Mouse (Mus musculus): ENCODE results near the gene Hist1h4b. TPM values are rescaled to one million over a fixed set of nuclear protein-coding genes. Genes with fewer than 3 reads are reported as not detected.
A peak's percentile ranks its signal among the peaks of the same experiment; 100 is the strongest.
"Not testable (repeated sequence)": the region's sequence is repeated elsewhere in the genome, so short reads cannot be mapped to it uniquely, and the experiment has no call there.

Hist1h4b gene
- 2.2 and 2.7 TPM in 2 replicates for polyA plus RNA-seq (2014; fragmentation: Nextera tagmentation; extraction: Ambion mirVana)

DNA sequence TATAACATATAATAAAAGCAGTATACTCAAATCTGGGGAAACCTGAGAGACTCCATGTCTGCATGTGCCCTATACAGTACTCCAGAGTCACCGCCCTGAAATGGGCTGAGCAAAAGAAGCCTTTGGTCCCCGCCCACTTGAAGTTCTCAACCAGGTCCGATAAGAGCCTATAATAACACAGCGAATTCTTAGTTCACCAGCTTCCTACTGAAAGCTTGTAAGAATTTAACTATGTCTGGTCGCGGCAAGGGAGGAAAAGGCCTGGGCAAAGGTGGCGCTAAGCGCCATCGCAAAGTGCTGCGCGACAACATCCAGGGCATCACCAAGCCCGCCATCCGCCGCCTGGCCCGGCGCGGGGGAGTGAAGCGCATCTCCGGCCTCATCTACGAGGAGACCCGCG lies at the start of gene Hist1h4b:
Gene Hist1h4b (plus strand): TSS at position 224 of the 400 bp plus-strand sequence.
- Histone ChIP-seq H3K36me3 (ENCODE audit: control insufficient read depth, insufficient read depth, low read length) (no peaks in the 10 kb centered on the region), H3K4me2 (peak within 1 kb of the TSS; percentile 67), H3K9me3 (replicated peaks; ENCODE audit: control insufficient read depth, low read length) (no peaks in the 10 kb centered on the region), H3K4me1 (ENCODE audit: control insufficient read depth, insufficient read depth, low read length) (peaks cover 11% of the 10 kb centered on the region; the same call in 1 of the 2 replicates), H3K27ac (ENCODE audit: low read depth, low read length) (peak within 1 kb of the TSS; percentile 93), H3K27me3 (ENCODE audit: control insufficient read depth, insufficient read depth, low read length) (no peaks in the 10 kb centered on the region), H3K9ac (ENCODE audit: low read depth, low read length) (peak within 1 kb of the TSS; percentile 73), H3K4me3 (ENCODE audit: low read depth, low read length) (peak within 1 kb of the TSS; percentile 36)
- WGBS (ENCODE audit: insufficient replicate concordance) = 0% methylated on average over 17 of the region's 22 CpGs
- ATAC-seq (replicated peaks; ENCODE audit: insufficient number of reproducible peaks, low FRiP score, low TSS enrichment) = peak; percentile 68

DNA sequence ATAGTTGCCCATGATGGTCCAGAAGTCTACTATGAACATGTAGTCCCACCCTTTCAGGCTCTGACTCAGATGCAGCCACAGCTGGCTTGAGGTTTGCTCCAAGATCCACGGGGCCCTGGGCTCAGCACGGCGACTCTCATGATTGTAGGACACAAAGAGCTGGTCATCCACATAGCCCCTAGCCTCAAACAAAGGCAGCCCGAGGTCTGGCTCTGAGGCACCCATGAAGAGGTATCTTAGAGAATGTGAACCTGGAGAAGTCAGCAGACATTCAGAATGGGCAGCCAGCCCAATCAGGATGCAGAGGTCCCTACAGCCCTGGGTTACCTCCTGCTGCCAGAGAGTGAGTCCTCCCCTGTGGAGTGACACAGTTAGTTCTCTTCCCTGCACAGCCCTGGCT lies 48.8 kb upstream of the Hist1h4b start:
- Histone ChIP-seq H3K27me3 (ENCODE audit: control insufficient read depth, insufficient read depth, low read length) (no peaks in the 10 kb centered on the region), H3K4me2 (no peak overlapping the region), H3K9me3 (replicated peaks; ENCODE audit: control insufficient read depth, low read length) (no peaks in the 10 kb centered on the region), H3K27ac (ENCODE audit: low read depth, low read length) (0 out of 2 replicates have a peak overlapping the region, but pooled peaks have one; percentile 57), H3K36me3 (ENCODE audit: control insufficient read depth, insufficient read depth, low read length) (no peaks in the 10 kb centered on the region), H3K9ac (ENCODE audit: low read depth, low read length) (no peak overlapping the region), H3K4me1 (ENCODE audit: control insufficient read depth, insufficient read depth, low read length) (0 out of 2 replicates have a peak, but pooled peaks cover 9% of the 10 kb centered on the region), H3K4me3 (ENCODE audit: low read depth, low read length) (no peak overlapping the region)
- 78% methylated on average over 4 of the region's 4 CpGs for WGBS (ENCODE audit: insufficient replicate concordance)
- ATAC-seq (replicated peaks; ENCODE audit: insufficient number of reproducible peaks, low FRiP score, low TSS enrichment) = no peak

DNA sequence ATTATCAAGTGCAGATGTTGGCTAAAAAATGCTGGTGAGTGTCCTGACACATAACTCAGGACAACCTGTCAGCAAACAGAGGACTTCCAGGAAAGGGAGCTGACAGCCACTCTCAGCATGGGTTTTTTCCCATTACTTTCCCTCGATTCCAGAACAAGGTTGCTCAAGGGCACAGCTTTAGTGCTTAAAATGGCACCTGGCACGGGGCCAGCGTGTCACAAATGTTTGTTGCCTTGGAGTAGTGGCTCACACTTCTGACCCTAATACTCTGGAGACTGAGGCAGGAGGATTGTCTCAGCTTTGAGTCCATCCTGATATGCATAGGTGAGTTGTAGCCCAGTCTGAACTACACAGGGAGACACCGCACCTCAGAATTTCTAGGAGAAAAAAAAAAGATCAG lies 48.2 kb upstream of the Hist1h4b start:
- 49% methylated on average over 4 of the region's 4 CpGs for WGBS (ENCODE audit: insufficient replicate concordance)
- Histone ChIP-seq H3K27me3 (ENCODE audit: control insufficient read depth, insufficient read depth, low read length) (no peaks in the 10 kb centered on the region), H3K4me2 (no peak overlapping the region), H3K36me3 (ENCODE audit: control insufficient read depth, insufficient read depth, low read length) (no peaks in the 10 kb centered on the region), H3K4me1 (ENCODE audit: control insufficient read depth, insufficient read depth, low read length) (0 out of 2 replicates have a peak, but pooled peaks cover 9% of the 10 kb centered on the region), H3K9me3 (replicated peaks; ENCODE audit: control insufficient read depth, low read length) (no peaks in the 10 kb centered on the region), H3K27ac (ENCODE audit: low read depth, low read length) (peak overlapping the region; percentile 57; the same call in 1 of the 2 replicates), H3K9ac (ENCODE audit: low read depth, low read length) (no peak overlapping the region), H3K4me3 (ENCODE audit: low read depth, low read length) (no peak overlapping the region)
- ATAC-seq (replicated peaks; ENCODE audit: insufficient number of reproducible peaks, low FRiP score, low TSS enrichment) = no peak

DNA sequence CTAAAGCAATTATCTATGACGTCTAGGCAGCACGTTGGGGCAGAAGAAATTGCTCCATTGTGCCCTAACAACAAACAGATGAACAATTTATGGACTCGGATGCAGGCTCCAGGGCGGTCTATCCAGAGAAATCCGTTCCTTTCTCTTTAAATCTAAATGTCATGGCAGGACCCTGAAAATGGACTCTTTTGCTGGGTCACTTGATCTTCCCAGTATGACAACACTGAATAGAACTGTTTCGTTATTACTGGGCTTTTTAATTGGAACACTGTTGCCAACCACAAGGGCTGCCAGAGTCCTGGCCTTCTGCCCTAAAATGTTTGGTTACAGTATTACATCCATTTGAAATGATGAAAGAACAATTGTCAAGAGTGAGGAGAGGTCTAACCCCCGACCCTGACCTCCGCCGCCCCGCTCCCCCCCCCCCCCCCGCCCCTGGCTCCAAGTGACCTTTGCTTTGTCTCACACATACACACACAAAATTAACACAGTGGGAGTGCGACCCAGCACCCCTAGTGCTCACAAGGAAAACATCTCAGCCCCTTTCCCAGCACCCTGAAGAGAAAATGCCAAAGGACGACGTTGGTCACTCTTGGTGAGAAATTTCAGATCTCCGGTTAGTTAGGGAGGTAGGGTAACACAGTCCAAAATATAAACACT lies 47.0 kb upstream of the Hist1h4b start:
- H3K27me3 ChIP-seq (ENCODE audit: control insufficient read depth, insufficient read depth, low read length) = no peaks in the 10 kb centered on the region
- H3K4me3 ChIP-seq (ENCODE audit: low read depth, low read length) = peak overlapping the region; percentile 42
- WGBS (ENCODE audit: insufficient replicate concordance) = 35% methylated on average over 11 of the region's 15 CpGs
- peak overlapping the region; percentile 71 for H3K9ac ChIP-seq (ENCODE audit: low read depth, low read length)
- H3K4me2 ChIP-seq = peak overlapping the region; percentile 71
- no peak for ATAC-seq (replicated peaks; ENCODE audit: insufficient number of reproducible peaks, low FRiP score, low TSS enrichment)
- 0 out of 2 replicates have a peak, but pooled peaks cover 9% of the 10 kb centered on the region for H3K4me1 ChIP-seq (ENCODE audit: control insufficient read depth, insufficient read depth, low read length)
- no peaks in the 10 kb centered on the region for H3K36me3 ChIP-seq (ENCODE audit: control insufficient read depth, insufficient read depth, low read length)
- H3K27ac ChIP-seq (ENCODE audit: low read depth, low read length) = no peak overlapping the region
- H3K9me3 ChIP-seq (replicated peaks; ENCODE audit: control insufficient read depth, low read length) = no peaks in the 10 kb centered on the region

DNA sequence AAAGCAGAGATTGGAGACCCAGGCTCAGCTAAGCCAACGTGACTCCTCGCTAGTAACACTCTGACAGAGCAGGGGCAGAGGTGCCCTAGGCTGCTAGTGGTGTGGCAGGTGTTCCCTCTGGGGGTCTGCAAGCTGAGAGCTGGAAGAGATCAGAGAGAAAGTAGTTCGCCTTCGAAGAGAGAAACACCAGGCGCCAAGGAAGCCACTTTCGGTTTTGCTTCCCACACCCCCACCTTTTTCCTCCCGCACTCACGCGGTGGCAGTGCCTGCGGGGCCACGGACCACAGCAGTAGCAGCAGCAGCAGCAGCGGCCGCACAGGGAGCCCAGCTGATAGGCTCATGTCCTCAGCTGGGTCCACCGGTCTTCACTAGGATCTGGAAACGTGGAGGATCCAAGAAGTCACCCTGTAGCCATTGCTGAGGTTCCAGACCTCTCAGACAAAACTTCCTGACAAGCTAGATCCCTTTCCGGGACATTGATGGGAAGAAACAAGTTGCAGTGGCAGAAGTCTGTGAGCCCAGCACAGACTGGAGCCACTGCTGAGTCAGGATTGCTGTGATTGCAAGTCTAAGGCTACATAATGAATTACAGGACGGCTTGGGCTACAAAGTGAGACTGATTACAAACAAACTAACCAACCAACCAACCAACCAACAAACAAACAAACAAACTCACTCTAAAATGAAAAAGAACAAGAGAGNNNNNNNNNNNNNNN lies 46.3 kb upstream of the Hist1h4b start, which contains the start of gene Hfe:
Gene Hfe (minus strand): TSS at position 481 of the 716 bp plus-strand sequence.
- Histone ChIP-seq H3K9ac (ENCODE audit: low read depth, low read length) (peak within 1 kb of the TSS; percentile 71), H3K9me3 (replicated peaks; ENCODE audit: control insufficient read depth, low read length) (no peaks in the 10 kb centered on the region), H3K27me3 (ENCODE audit: control insufficient read depth, insufficient read depth, low read length) (no peaks in the 10 kb centered on the region), H3K4me2 (peak within 1 kb of the TSS; percentile 71), H3K4me3 (ENCODE audit: low read depth, low read length) (peak within 1 kb of the TSS; percentile 42), H3K36me3 (ENCODE audit: control insufficient read depth, insufficient read depth, low read length) (no peaks in the 10 kb centered on the region), H3K27ac (ENCODE audit: low read depth, low read length) (0 out of 2 replicates have a peak within 1 kb of the TSS, but pooled peaks have one; percentile 41), H3K4me1 (ENCODE audit: control insufficient read depth, insufficient read depth, low read length) (0 out of 2 replicates have a peak, but pooled peaks cover 9% of the 10 kb centered on the region)
- ATAC-seq (replicated peaks; ENCODE audit: insufficient number of reproducible peaks, low FRiP score, low TSS enrichment) = no peak
- 3% methylated on average over 17 of the region's 17 CpGs for WGBS (ENCODE audit: insufficient replicate concordance)

DNA sequence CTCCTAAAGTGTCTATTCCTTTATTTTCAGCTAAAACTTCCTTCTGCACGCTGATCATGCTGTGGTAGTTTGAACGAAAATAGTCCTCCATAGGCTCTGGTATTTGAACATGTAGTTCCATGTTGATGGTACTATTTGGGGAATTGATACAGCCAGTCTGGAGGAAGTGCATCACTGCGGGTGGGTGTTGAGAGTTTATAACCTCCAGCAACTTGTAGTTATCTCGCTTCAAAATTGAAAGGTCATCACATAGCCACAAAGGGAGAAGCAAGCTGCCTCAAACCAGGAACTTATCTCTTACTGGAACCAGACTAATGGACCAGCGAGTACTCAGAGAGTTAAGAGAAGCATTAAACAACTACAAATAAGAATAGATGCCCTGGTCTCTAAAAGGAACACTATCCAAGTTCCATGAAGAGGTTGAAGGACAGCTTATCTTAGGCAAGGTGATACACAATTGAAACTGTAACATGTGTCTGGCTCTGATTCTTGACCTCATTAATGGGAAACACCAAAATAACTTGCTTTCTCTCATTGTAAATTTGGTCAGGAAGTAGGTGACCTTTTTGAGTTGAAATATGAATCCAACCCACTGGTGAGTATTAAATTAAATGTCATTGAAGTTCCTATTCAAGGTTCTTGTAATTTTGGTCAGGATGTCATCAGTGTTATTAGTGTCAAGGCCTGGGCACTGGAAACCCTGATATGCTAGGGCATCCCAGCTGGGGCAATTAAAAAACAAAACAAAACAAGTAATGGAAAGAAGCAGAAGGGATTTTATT lies 40.4 kb upstream of the Hist1h4b start:
- Histone ChIP-seq H3K9me3 (replicated peaks; ENCODE audit: control insufficient read depth, low read length) (no peaks in the 10 kb centered on the region), H3K27ac (ENCODE audit: low read depth, low read length) (no peak overlapping the region), H3K4me1 (ENCODE audit: control insufficient read depth, insufficient read depth, low read length) (peaks cover 4% of the 10 kb centered on the region; the same call in 1 of the 2 replicates), H3K4me3 (ENCODE audit: low read depth, low read length) (no peak overlapping the region), H3K4me2 (no peak overlapping the region), H3K27me3 (ENCODE audit: control insufficient read depth, insufficient read depth, low read length) (no peaks in the 10 kb centered on the region), H3K9ac (ENCODE audit: low read depth, low read length) (no peak overlapping the region), H3K36me3 (ENCODE audit: control insufficient read depth, insufficient read depth, low read length) (no peaks in the 10 kb centered on the region)
- ATAC-seq (replicated peaks; ENCODE audit: insufficient number of reproducible peaks, low FRiP score, low TSS enrichment) = no peak
- 59% methylated on average over 5 of the region's 5 CpGs for WGBS (ENCODE audit: insufficient replicate concordance)

DNA sequence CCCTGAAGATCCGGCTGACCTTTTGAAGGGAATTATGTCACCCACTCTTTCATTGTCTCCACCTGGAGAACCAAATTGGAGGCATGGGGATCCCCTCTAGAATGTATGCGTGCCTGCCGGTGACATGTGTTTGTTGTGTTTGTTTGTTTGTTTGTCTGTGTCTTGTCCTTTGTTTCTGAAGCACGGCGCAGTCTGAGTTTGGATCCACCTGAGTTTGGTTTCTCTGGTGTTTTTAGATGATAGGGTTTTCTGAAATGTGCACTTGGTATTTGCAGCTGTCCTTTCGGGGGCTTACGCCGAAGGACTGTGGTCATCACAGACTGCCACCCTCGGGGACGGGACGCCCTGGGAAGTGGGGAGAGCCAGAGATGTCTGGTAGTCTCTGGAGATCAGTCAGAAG lies 39.6 kb upstream of the Hist1h4b start:
- Histone ChIP-seq H3K27ac (ENCODE audit: low read depth, low read length) (no peak overlapping the region), H3K4me2 (no peak overlapping the region), H3K9me3 (replicated peaks; ENCODE audit: control insufficient read depth, low read length) (no peaks in the 10 kb centered on the region), H3K9ac (ENCODE audit: low read depth, low read length) (no peak overlapping the region), H3K4me3 (ENCODE audit: low read depth, low read length) (no peak overlapping the region), H3K27me3 (ENCODE audit: control insufficient read depth, insufficient read depth, low read length) (no peaks in the 10 kb centered on the region), H3K36me3 (ENCODE audit: control insufficient read depth, insufficient read depth, low read length) (no peaks in the 10 kb centered on the region), H3K4me1 (ENCODE audit: control insufficient read depth, insufficient read depth, low read length) (peaks cover 4% of the 10 kb centered on the region; the same call in 1 of the 2 replicates)
- WGBS (ENCODE audit: insufficient replicate concordance) = 33% methylated on average over 11 of the region's 11 CpGs
- no peak for ATAC-seq (replicated peaks; ENCODE audit: insufficient number of reproducible peaks, low FRiP score, low TSS enrichment)

DNA sequence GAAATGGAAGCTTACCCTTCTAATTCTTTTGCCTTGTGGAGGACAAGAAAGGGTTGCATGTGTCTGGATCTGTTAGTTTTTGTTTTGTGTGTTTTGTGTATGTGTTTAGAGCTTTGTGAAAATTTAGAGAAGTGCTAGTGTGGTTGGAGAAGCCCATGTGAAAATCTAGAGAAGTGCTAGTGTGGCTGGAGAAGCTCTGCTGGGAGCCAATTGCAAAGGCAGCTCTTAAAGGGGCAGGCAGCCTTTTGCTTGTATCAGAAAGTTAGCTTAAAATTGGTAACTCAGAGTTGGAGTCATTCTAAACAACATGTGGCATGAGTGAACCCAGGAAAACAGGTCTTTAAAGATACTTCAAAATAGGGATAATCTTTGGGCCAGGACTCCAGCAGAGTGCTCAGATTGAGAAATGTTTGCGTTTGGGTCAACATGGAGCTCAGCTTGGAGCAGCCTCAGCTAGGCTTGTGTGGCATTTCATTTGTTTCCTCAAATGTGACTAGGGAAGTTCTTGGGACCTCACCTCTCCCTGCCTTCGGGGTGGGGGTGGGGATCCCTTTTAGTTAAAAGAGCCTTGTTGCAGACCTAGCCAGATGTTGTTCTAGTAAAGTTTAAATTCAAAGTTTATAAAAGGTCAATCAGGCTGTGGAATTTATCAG lies 39.1 kb upstream of the Hist1h4b start:
- H3K9me3 ChIP-seq (replicated peaks; ENCODE audit: control insufficient read depth, low read length); H3K27ac ChIP-seq (ENCODE audit: low read depth, low read length); H3K4me2 ChIP-seq; H3K4me1 ChIP-seq (ENCODE audit: control insufficient read depth, insufficient read depth, low read length); ATAC-seq (replicated peaks; ENCODE audit: insufficient number of reproducible peaks, low FRiP score, low TSS enrichment); H3K27me3 ChIP-seq (ENCODE audit: control insufficient read depth, insufficient read depth, low read length); H3K9ac ChIP-seq (ENCODE audit: low read depth, low read length); H3K4me3 ChIP-seq (ENCODE audit: low read depth, low read length); H3K36me3 ChIP-seq (ENCODE audit: control insufficient read depth, insufficient read depth, low read length): not testable (repeated sequence)
- WGBS (ENCODE audit: insufficient replicate concordance) = 15% methylated on average over 2 of the region's 2 CpGs

Data from heart, embryonic 11.5 days (tissue).